Mouse (Mus musculus) heart, postnatal 0 days (tissue): ENCODE data around the gene Taar2.

Experiments
- CTCF ChIP-seq: IDR thresholded peaks from 2 replicates; pipeline ENCODE4 v1.5.1; 2016; ENCODE audit warnings: antibody characterized with exemption, control low read depth, low read depth
- EP300 ChIP-seq: IDR thresholded peaks from 2 replicates; pipeline ENCODE4 v1.6.1; 2016; ENCODE audit warnings: antibody characterized with exemption, low read depth

DNA sequence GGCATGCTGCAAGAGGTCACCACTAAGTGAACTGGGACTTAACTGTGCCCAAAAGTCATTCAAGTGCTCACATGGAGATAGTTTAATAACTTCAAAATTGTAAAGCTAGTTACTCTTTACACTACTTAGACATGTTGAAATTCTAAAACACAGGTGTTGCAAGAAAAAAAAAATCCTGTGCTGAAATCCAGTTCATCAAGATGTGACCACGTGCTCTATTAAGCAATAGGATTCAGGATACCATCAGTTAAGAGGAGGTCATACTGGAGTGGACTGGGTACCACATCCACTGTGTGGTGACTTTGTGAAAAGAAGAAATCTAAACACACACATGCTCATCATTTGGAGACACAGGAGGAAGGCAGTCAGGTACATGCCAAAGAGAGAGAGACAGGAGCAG, 45.4 kb upstream of the Taar2 start:
- no peak for TF ChIP-seq CTCF
- TF ChIP-seq EP300, result no peak
